Mouse (Mus musculus) adrenal gland, adult 18-20 months (tissue): ENCODE measurements around the gene AI987944. TPM values are rescaled to one million over a fixed set of nuclear protein-coding genes. Genes with fewer than 3 reads are reported as not detected.

Experiments used
- DNase-seq, 2 experiments: peaks; one replicate each; pipeline ENCODE4 v3.0.0; 2021 to 2022; ENCODE audit warnings: low spot score in 2 of 2
- long read RNA-seq, 2 experiments: library from polyadenylated mRNA; stranded (forward); transcript quantifications; one replicate each; pipeline ENCODE4 v2.0.0; 2021
- total RNA-seq, 2 experiments: library from RNA; stranded (reverse); gene quantifications; 1 replicate in 1 of 2; 2 replicates in 1 of 2; pipeline ENCODE4 v1.2.3; 2021

The AI987944 gene
- total RNA-seq = 10 to 100 TPM; 11.5 to 12.4 TPM
- long read RNA-seq, experiment 1, transcript AI987944-202 (5 exons, 2,071 nt) = major isoform, 5 of 13 reads
- long read RNA-seq, experiment 1, partial matches to known transcripts = 1 of 13 reads
- long read RNA-seq, experiment 1, other reads (novel, unspliced or antisense) = 3 of 13 reads
- long read RNA-seq, experiment 2, transcript AI987944-201 (4 exons, 2,671 nt) = minor isoform, 13 of 46 reads
- long read RNA-seq, experiment 2, transcript AI987944-202 (5 exons, 2,071 nt) = major isoform, 18 of 46 reads
- long read RNA-seq, experiment 2, partial matches to known transcripts = 2 of 46 reads
- long read RNA-seq, experiment 2, other reads (novel, unspliced or antisense) = 13 of 46 reads

- DNase-seq = peak; percentile 52 to 70
These were observed at the start of gene AI987944 for GRCm38 (mm10) chr7:41393048-41393971. Gene AI987944 (minus strand): TSS chr7:41393379.

- DNase-seq = no peak
These were observed 951 bp upstream of the AI987944 start for GRCm38 (mm10) chr7:41394130-41394529.

Other genes with a start within 250 kb of the AI987944 start
- gene Gm5592, start 239.5 kb downstream of the AI987944 start, total RNA-seq = not detected
- under 1 TPM; 0.19 to 0.23 TPM for gene Vmn2r57, start 55.3 kb upstream of the AI987944 start, total RNA-seq
- under 1 TPM; 0.10 to 0.13 TPM for gene Gm20449, start 106.0 kb upstream of the AI987944 start, total RNA-seq
- 1 to 10 TPM; 6.7 to 7.5 TPM for gene AW146154, start 106.5 kb upstream of the AI987944 start, total RNA-seq
- gene Gm6871, start 180.3 kb upstream of the AI987944 start, total RNA-seq = not detected
- 10 to 100 TPM; 13.1 to 15.4 TPM for gene 2610021A01Rik, start 205.9 kb upstream of the AI987944 start, total RNA-seq
- 10 to 100 TPM; 10.4 to 10.8 TPM for gene Zfp788, start 239.8 kb upstream of the AI987944 start, total RNA-seq